ENCODE assay signal across 17 mouse cellular contexts in the genomic region with DNA sequence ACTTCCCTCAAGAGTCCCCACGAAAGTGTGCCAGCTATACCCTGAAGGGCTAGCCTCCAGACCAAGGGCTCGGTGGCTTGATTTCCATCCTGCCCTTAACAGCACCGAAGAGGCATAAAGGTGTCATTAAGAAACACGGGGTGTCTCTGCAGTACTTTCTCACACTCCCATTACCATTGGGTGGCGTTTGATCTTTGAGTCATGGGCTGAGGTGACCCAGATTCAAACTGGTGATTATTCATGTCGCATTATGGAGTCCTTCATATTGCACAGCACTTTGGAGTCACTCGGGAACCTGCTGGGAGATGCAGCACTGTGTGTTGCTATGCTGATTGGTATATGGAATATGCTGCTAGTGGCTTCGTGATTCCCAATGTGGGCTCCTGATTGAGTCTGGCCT.
"Had no signal": no experiment of that assay in that cellular context is flagged by ENCODE, and none has a peak within 500 bp of the region (broad histone marks: within the 10 kb centered on the region; RNA-seq: fewer than 3 reads in every experiment).

No protein-coding gene starts in this region.

- DNase-seq: gastrocnemius, postnatal 14 days; gastrocnemius, postnatal 36 days; heart, adult 11 months; heart, adult 2 months; heart, postnatal 14 days; heart, postnatal 36 days; kidney, adult 11 months; kidney, adult 2 months; kidney, adult 9 months; kidney, postnatal 14 days; kidney, postnatal 36 days; layer of hippocampus, adult 9-11 months; layer of hippocampus, postnatal 36 days; left cerebral cortex, postnatal 4 days had no signal

- ATAC-seq: hindbrain, postnatal 0 days; intestine, embryonic 16.5 days; liver, embryonic 12.5 days had no signal
